30 mouse cellular contexts compared by ENCODE assay signal in the genomic region with DNA sequence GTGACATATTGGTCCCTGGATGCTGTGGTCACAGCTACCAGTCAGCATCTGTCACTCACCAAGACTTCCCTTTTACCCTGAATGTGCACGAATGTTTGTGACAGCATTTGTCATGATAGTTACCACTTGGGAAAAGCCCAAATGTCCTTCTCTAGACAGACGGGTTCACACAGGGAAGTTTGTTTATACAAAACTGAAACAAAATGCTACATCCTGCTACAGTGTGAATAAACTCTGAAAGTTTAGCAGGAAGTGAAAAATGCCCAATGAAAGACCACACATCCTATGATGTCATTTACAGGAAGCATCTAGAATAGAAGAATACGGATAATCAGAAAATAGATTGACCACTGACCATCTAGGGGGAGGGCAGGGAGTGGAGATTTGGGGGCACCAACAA. TPM values are rescaled to one million over a fixed set of nuclear protein-coding genes. Genes with fewer than 3 reads are reported as not detected.
DNase-seq lines count a peak whose midpoint lies in the region; ATAC-seq and TF ChIP-seq lines count a peak whose summit lies in the region.
"Had no signal": no experiment of that assay in that cellular context is flagged by ENCODE, and none has a peak within 500 bp of the region (broad histone marks: within the 10 kb centered on the region; RNA-seq: fewer than 3 reads in every experiment).

No protein-coding gene starts in this region.

- H3K9ac ChIP-seq in lung, embryonic 14.5 days = no peak overlapping the region
- H3K9ac ChIP-seq in CH12.LX (ENCODE audit: insufficient read depth, low read depth) = no peak overlapping the region
- H3K9ac ChIP-seq: hindbrain, embryonic 15.5 days; intestine, embryonic 15.5 days; liver, embryonic 15.5 days had no signal

- TF ChIP-seq EP300 in CH12.LX (IDR thresholded peaks at IDR 0.05; ENCODE audit: low read length) = no peak

- DNase-seq in lung, embryonic 14.5 days = peak; percentile 42
- DNase-seq in lung, postnatal 36 days = no peak
- DNase-seq in 416B (ENCODE audit: low read depth) (peak; percentile 23), CH12.LX (ENCODE audit: extremely low read depth) (no peak)
- no peak for DNase-seq in cerebellum, postnatal 36 days
- DNase-seq in ovary, postnatal 36 days (ENCODE audit: low spot score) = no peak
- DNase-seq: adrenal gland, postnatal 10 days; cerebellum, adult 11 months; cerebellum, adult 9-10 months; gastrocnemius, postnatal 10 days; heart, postnatal 14 days; kidney, adult 2 months; kidney, postnatal 4 days; liver; midbrain, embryonic 14.5 days; retina, postnatal 1 day; right cerebral cortex, postnatal 25 days; spleen, adult 18-20 months; thymus, adult 2 months; thymus, postnatal 36 days had no signal

- TF ChIP-seq POLR2A in CH12.LX (IDR thresholded peaks at IDR 0.05; ENCODE audit: low read depth, low read length) = no peak

- WGBS in lung, embryonic 14.5 days = 34% methylated on average over 3 of the region's 3 CpGs

- dilution Hi-C loops in CH12.LX (cut with MboI; ENCODE audit: extremely low pct_ligation_motif_present, extremely low pct_unique_long_range_greater_than_20kb, low sequenced_read_pairs) = no loop called here

- H3K9me3 ChIP-seq in lung, embryonic 14.5 days (ENCODE audit: low read depth, low read length) = no peaks in the 10 kb centered on the region
- H3K9me3 ChIP-seq in CH12.LX (replicated peaks; ENCODE audit: low read length) = no peaks in the 10 kb centered on the region
- H3K9me3 ChIP-seq: G1E; hindbrain, embryonic 10.5 days; hindbrain, embryonic 15.5 days; intestine, embryonic 15.5 days; liver, embryonic 15.5 days had no signal

- 0 out of 2 replicates have a peak overlapping the region, but pooled peaks have one; percentile 10 for H3K27ac ChIP-seq in lung, embryonic 14.5 days (ENCODE audit: low read depth)
- no peak overlapping the region for H3K27ac ChIP-seq in CH12.LX (ENCODE audit: insufficient read depth, low read depth)
- H3K27ac ChIP-seq: hindbrain, embryonic 10.5 days; hindbrain, embryonic 15.5 days; intestine, embryonic 15.5 days; kidney, postnatal 0 days; liver, embryonic 15.5 days had no signal

- no peak for TF ChIP-seq RAD21 in CH12.LX (IDR thresholded peaks at IDR 0.05; ENCODE audit: low read depth, low read length)

- no peaks in the 10 kb centered on the region for H3K4me1 ChIP-seq in lung, embryonic 14.5 days (ENCODE audit: insufficient read depth)
- H3K4me1 ChIP-seq in CH12.LX (ENCODE audit: control insufficient read depth in 1 of 2, insufficient read depth in 2 of 2) = peaks cover 6 to 20% of the 10 kb centered on the region in 2 experiments
- H3K4me1 ChIP-seq: intestine, embryonic 15.5 days; liver, embryonic 15.5 days had no signal

- ATAC-seq in lung, embryonic 14.5 days (ENCODE audit: insufficient read depth) = no peak
- peak; percentile 77 for ATAC-seq in inflammation-experienced regulatory T-cells, adult 6 months
- no peak for ATAC-seq in megakaryocyte-erythroid progenitor cell, adult 5-6 weeks (replicated peaks; ENCODE audit: low FRiP score, low TSS enrichment, poor library complexity, severe bottlenecking)
- ATAC-seq: forebrain, embryonic 16.5 days; intestine, embryonic 15.5 days had no signal

- no peak overlapping the region for H3K4me2 ChIP-seq in lung, embryonic 14.5 days
- no peak overlapping the region; the same call in 1 of the 2 replicates for H3K4me2 ChIP-seq in CH12.LX (ENCODE audit: insufficient read depth, low read depth, poor library complexity, severe bottlenecking)
- H3K4me2 ChIP-seq: hindbrain, embryonic 15.5 days; intestine, embryonic 15.5 days; liver, embryonic 15.5 days had no signal

- H3K79me2 ChIP-seq in CH12.LX (replicated peaks; ENCODE audit: control insufficient read depth, extremely low read depth, insufficient read depth, poor library complexity, severe bottlenecking) = no peaks in the 10 kb centered on the region

- in situ Hi-C loops in CH12.LX (cut with MboI; ENCODE audit: low pct_ligation_motif_present, low pct_unique_long_range_greater_than_20kb, low sequenced_read_pairs) = loop anchor here (5.0 kb wide), 3 partner anchors 50 to 340 kb away; a partner anchor contains a TSS

- H3K4me3 ChIP-seq in lung, embryonic 14.5 days (ENCODE audit: low read depth, low read length) = no peak overlapping the region
- no peak overlapping the region for H3K4me3 ChIP-seq in CH12.LX (replicated peaks in 1 of 3; ENCODE audit: low read depth in 2 of 3, low read length in 2 of 3, poor library complexity in 1 of 3)
- H3K4me3 ChIP-seq: erythroblast, embryonic 14.5 days; hindbrain, embryonic 10.5 days; hindbrain, embryonic 15.5 days; intestine, embryonic 15.5 days; liver, embryonic 15.5 days had no signal

- no peak for TF ChIP-seq CTCF in lung, embryonic 14.5 days (IDR thresholded peaks at IDR 0.05; ENCODE audit: low read depth)
- no peak for TF ChIP-seq CTCF in CH12.LX (conservative IDR thresholded peaks at IDR 0.05 in 1 of 2, IDR thresholded peaks at IDR 0.05 in 1 of 2; ENCODE audit: low read depth in 2 of 2, low read length in 2 of 2)

- no peaks in the 10 kb centered on the region for H3K36me3 ChIP-seq in lung, embryonic 14.5 days (ENCODE audit: insufficient read depth)
- H3K36me3 ChIP-seq in CH12.LX (replicated peaks in 1 of 2; ENCODE audit: control insufficient read depth in 1 of 2, insufficient read depth in 1 of 2, low read length in 1 of 2) = no peaks in the 10 kb centered on the region
- H3K36me3 ChIP-seq: G1E; hindbrain, embryonic 10.5 days; hindbrain, embryonic 15.5 days; intestine, embryonic 15.5 days; liver, embryonic 15.5 days had no signal

- H3K27me3 ChIP-seq in lung, embryonic 14.5 days (ENCODE audit: insufficient read depth, low read length) = no peaks in the 10 kb centered on the region
- no peaks in the 10 kb centered on the region for H3K27me3 ChIP-seq in CH12.LX (replicated peaks)
- H3K27me3 ChIP-seq: hindbrain, embryonic 15.5 days; intestine, embryonic 15.5 days; liver, embryonic 15.5 days had no signal

TF ChIP-seq in CH12.LX, 34 proteins besides CTCF, POLR2A, EP300 and RAD21:
- TF ChIP-seq MAFK (IDR thresholded peaks at IDR 0.05; ENCODE audit: insufficient replicate concordance, low read length) (no peak), ETS1 (conservative IDR thresholded peaks at IDR 0.05; ENCODE audit: low read depth, low read length) (peak; percentile 32; the same call in 1 of the 2 replicates)

RNA-seq across cellular contexts. Expression of a gene that starts 51.0 kb away (rescaled TPM):
- 1.4 and 1.5 TPM in 2 replicates for polyA plus RNA-seq in lung, embryonic 14.5 days (2014; fragmentation: Nextera tagmentation; extraction: Ambion mirVana)
- total RNA-seq in CH12.LX (2012; rRNA removed) (0.50 and 0.55 TPM in 2 replicates), CH12.LX (2014; rRNA removed) (1.1 and 1.2 TPM in 2 replicates)
- polyA plus RNA-seq in CH12.LX (2012; ENCODE audit: insufficient read length, low read depth) = 1.3 and 1.4 TPM in 2 replicates
- polyA plus RNA-seq in inflammation-experienced regulatory T-cells, adult 6 months (2017; shearing (Covaris generic)) = 1 to 10 TPM; 4.2 to 6.6 (median 4.9) TPM
- 0.24 TPM in 1 of 2 replicates, not detected in the other for total RNA-seq in megakaryocyte-erythroid progenitor cell, adult 5-6 weeks (2014; fragmentation: Nextera tagmentation)
- total RNA-seq in megakaryocyte-erythroid progenitor cell, adult 5-6 weeks (2017) = not detected in 2 replicates
- polyA plus RNA-seq: erythroblast, embryonic 14.5 days; G1E had no signal

Comparison
In these comparisons a context has a peak if more than half of its experiments do, and no peak if none do; other contexts are left out.
1. DNase-seq: peak in lung, embryonic 14.5 days (single experiment) and 416B (single experiment); none in lung, postnatal 36 days (single experiment), CH12.LX (single experiment), cerebellum, postnatal 36 days (0 of 2) and ovary, postnatal 36 days (single experiment).